Mouse (Mus musculus) spleen, postnatal 4 days (tissue): ENCODE results near the gene Phyhipl.

Source experiments
- DNase-seq, 2 experiments: peaks; one replicate each; pipeline ENCODE4 v3.0.0; 2022; ENCODE audit warnings: low spot score in 2 of 2

Phyhipl gene

GRCm38 (mm10) chr10:70655828-70656227 lies at the start of gene Phyhipl:
TSS of gene Phyhipl (minus strand) at chr10:70655965.
- no peak for DNase-seq

GRCm38 (mm10) chr10:70703211-70703610 lies 47.4 kb upstream of the Phyhipl start:
- DNase-seq, result no peak

- no peak for DNase-seq
These were observed 43.8 kb upstream of the Phyhipl start for GRCm38 (mm10) chr10:70699581-70699980.

GRCm38 (mm10) chr10:70698014-70698413 lies 42.2 kb upstream of the Phyhipl start:
- DNase-seq, result no peak

- no peak for DNase-seq
These were observed 41.2 kb upstream of the Phyhipl start for GRCm38 (mm10) chr10:70696748-70697585.

GRCm38 (mm10) chr10:70689346-70689745 lies 33.6 kb upstream of the Phyhipl start:
- peak in 1 of 2 experiments; percentile 12 for DNase-seq

GRCm38 (mm10) chr10:70688881-70689280 lies 33.1 kb upstream of the Phyhipl start:
- peak in 1 of 2 experiments; percentile 20 for DNase-seq

- DNase-seq, result peak in 1 of 2 experiments; percentile 10
These were observed 31.4 kb upstream of the Phyhipl start for GRCm38 (mm10) chr10:70686941-70687703.

- DNase-seq, result peak in 1 of 2 experiments; percentile 32
These were observed 30.7 kb upstream of the Phyhipl start for GRCm38 (mm10) chr10:70686505-70686904.

DNA sequence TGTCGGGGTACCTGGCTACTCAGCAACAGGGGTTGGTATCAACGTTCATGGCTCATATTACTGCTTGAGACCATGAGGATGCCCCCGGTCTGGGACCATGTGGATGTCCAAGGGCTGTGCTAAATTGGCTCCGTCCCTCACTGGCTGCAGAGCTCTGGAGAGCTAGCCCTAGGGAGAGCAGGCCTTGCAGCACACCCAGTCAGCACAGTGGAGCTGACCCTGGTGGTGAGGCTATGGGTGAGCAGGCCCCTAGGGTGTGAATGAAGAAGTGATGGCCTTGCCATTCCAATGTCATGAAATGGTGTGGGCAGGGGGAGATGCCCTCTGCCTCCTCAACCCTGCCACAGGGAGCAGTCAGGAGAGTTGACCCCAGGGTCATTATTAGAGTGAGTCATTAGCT lies 27.7 kb upstream of the Phyhipl start:
- DNase-seq, result peak in 1 of 2 experiments; percentile 50

DNA sequence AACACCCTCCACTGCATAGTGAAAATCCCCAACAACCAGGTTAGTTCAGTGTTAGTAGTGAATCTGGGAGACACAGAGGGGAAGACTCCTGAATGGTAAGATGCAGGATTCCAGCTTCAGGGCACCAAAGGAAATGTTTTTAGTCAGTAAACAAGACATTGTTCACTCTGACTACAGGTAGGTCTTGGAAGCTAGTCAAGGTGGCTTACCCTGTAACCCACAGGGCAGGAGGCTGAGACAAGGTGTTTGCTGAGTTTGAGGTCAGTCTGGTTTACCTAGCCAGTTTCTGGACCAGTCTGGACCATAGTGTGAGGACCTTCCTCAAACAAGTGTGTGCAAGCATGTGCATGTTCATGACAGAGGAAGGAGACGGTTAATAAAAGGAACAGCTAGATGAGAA lies 22.2 kb upstream of the Phyhipl start:
- DNase-seq, result peak in 1 of 2 experiments; percentile 11

- no peak for DNase-seq
These were observed 507 bp upstream of the Phyhipl start for GRCm38 (mm10) chr10:70656272-70656671.

- DNase-seq, result no peak
These were observed 1.1 kb downstream of the Phyhipl start for GRCm38 (mm10) chr10:70654655-70655054.

DNA sequence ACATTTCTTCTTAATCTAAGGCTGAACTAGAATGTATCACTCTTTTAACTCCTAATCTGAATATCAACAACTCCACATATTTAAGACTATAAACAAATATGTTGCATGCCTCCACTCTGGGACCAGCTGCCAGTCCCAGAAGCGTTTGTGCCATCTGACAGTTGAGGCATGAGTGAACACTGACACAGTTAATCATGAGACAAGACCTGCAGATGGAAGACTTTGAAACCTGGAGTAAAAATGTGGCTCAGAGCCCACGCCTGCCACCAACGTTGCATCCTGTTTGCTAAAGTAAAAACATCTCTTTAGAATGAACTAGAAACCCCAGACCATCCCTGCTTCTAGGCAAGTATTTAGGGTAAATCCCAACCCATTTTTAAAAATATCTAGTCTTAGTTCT lies 1.6 kb downstream of the Phyhipl start:
- DNase-seq, result no peak

DNA sequence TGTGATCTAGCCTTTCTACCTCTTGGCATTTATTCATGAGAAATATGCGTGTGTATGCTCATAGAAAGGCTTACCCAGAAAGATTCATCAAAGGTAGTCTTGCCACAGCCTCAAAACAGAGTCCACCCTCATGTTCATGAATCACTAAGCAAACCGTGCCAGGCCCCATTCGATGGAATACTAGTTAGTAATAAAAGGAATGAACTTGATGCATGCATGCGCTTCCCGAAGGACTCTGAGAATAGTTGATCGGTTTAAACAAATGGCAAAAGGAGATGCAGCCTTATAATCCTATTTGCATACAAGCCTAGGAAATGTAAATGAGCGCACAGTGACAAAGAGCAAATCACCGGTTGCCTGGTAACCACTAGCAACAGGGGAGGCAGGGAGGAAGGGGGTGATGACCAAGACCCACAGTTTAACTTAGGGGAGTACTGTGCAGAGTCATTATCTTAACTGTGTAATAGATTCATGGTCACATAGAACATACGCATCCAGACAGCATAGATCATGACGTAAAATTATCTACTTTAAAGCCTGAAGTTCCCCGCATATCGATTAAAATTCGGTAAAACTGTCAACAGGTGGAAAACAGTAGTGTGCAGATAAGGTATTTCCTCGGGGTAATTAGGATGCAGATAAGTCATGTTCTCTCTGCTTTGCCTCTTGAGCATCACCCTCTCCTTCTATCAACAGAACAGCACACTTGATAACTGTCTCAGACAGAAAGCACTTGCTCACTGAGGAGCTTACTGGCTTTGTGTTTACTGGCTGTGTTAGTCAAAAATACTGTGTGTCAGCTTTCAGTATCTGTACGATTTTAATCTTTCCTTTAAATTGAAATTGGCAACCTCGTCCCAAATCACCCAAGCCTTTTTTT lies 3.8 kb downstream of the Phyhipl start:
- DNase-seq, result no peak

DNA sequence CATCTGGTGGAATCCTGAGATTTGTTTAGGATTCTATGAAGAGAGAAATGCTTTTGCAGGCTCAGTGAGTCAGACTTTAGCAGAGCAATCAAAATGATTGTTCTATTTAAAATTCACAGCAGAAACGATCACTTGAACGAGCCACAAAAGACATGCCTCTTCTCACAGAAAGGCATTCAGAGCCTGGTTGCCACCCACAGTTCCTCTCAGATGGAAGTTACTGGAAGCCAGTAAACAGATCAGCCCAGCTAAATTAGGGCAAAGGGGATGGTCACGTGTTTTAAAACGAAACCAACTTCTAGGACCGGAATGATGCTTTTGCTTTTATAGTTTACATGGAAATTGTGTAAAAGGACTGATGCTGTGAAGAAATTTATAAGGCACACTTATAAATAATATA lies 6.9 kb downstream of the Phyhipl start:
- no peak for DNase-seq

DNA sequence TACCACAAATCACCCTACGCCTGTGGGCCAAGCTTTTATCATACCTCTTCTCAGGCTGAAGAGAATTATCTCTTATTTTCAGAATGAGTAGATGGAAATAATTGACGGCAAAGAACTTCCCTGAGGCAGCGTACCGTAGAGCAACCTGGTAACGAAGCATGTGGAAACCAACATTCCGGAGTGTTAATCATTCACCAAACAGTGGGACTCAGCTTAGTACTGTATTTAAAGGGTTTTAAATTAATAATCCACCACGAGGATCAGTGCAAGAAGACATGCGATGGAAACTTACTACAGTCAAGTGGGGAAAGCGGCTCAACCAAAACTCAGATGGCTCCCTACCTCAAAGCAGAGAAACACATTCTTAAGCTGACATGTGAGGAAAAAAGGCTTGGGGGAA lies 12.6 kb downstream of the Phyhipl start:
- no peak for DNase-seq

GRCm38 (mm10) chr10:70640896-70641596 lies 14.7 kb downstream of the Phyhipl start:
- no peak for DNase-seq

DNA sequence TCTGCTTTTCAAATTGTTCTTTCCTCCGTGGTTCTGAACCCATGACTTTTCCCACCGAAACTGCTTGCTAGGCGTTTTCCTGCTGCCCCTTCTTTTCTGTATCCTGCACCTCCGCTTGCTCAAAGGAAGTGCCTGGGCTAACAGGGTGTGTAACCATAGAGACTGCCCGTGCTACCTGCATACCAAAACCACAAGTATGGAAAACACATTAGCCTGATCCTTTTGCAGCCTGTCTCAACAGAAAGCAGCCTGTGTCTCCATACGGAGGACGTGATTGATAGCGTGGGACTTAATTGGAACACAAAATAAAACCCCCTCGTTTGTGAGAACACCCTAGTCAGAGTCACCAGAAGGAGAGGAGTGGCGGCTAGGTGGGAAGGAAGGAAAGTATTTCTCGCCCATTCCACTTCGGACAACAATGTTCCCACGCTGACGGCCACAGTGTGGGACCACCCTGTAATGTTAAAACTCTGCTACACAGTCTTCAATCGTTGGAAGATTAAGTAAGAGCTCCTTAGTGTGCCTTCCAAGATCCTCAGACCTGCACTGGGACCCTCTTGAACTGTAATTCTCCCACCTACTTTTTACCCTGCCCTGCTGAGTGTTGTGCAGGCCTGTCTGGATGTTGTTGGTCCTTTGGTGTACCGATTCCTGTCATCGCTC lies 15.6 kb downstream of the Phyhipl start:
- DNase-seq, result no peak

- DNase-seq, result no peak
These were observed 18.0 kb downstream of the Phyhipl start for GRCm38 (mm10) chr10:70637640-70638328.
